Mouse (Mus musculus) kidney, adult 2 months (tissue): ENCODE data around the gene Rhoj. TPM values are rescaled to one million over a fixed set of nuclear protein-coding genes. Genes with fewer than 3 reads are reported as not detected.

Experiments used
- DNase-seq: peaks from one replicate; pipeline ENCODE4 v3.0.0; 2021
- H3K27ac ChIP-seq: fragments of 200-500 bp; 2 replicates; pipeline ENCODE4 v1.5.1; 2012; ENCODE audit warnings: low read depth, low read length, control low read depth, inconsistent platforms; ENCODE audit not compliant: insufficient read depth
- H3K27me3 ChIP-seq: fragments of 200-500 bp; replicated peaks from 2 replicates; pipeline ENCODE4 v1.6.1; 2012; ENCODE audit warnings: mild to moderate bottlenecking, moderate library complexity, low read length, inconsistent platforms; ENCODE audit not compliant: control insufficient read depth, insufficient read depth
- H3K36me3 ChIP-seq: fragments of 200-500 bp; 2 replicates; pipeline ENCODE4 v1.6.1; 2012; ENCODE audit warnings: mild to moderate bottlenecking, moderate library complexity, low read length, inconsistent platforms; ENCODE audit not compliant: control insufficient read depth, insufficient read depth
- H3K4me1 ChIP-seq: fragments of 200-500 bp; 2 replicates; pipeline ENCODE4 v1.6.1; 2011; ENCODE audit warnings: low read length; ENCODE audit not compliant: control insufficient read depth, insufficient read depth
- H3K4me3 ChIP-seq: fragments of 200-500 bp; 2 replicates; pipeline ENCODE4 v1.5.1; 2011; ENCODE audit warnings: mild to moderate bottlenecking, low read depth, low read length, control low read depth; ENCODE audit not compliant: insufficient read depth
- CTCF ChIP-seq: fragments of 200-500 bp; conservative IDR thresholded peaks from 2 replicates; pipeline ENCODE4 v1.5.1; 2011; ENCODE audit warnings: low read depth, mild to moderate bottlenecking, control low read depth, low read length, moderate library complexity, mixed read lengths; ENCODE audit not compliant: insufficient read depth, insufficient read length
- POLR2A ChIP-seq: fragments of 200-500 bp; IDR thresholded peaks from one replicate; pipeline ENCODE4 v1.6.1; 2011; ENCODE audit warnings: low read depth, low read length, control low read depth
- WGBS: fragments of 180-500 bp; shearing (Covaris S2); methylation state at CpG from one replicate; pipeline ENCODE4 v1.1.7; 2018; 5-methylcytosine and 5-hydroxymethylcytosine counted together
- polyA plus RNA-seq: library from polyadenylated mRNA; depleted of rRNA; stranded (reverse); fragments of >200 nt; gene quantifications from 2 replicates; pipeline ENCODE4 v1.2.3, GENCODE M21; 2012

Rhoj gene
- polyA plus RNA-seq, 1 experiment, result 21.7 TPM

DNA sequence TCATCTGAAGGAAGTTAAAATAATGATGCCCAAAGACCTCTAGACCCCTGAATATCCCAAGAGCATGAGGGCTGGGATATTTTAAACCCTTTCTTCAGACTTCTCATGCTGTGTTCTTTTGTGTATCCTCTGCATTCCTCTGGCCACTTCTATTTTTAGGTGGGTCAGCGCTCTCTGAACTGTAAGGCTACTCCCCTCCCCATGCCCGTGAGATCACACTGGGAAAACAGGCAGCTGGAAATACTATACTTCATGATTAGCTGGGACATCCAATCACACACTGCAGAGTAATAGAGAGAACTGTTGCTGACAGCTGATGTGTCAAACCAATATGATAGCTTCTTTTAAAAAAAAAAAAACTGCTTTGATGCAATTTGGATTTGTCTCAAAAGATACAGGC, 51.4 kb downstream of the Rhoj start:
- WGBS, result 28% methylated on average over 2 of the region's 2 CpGs
- TF ChIP-seq CTCF (no peak), POLR2A (no peak)

DNA sequence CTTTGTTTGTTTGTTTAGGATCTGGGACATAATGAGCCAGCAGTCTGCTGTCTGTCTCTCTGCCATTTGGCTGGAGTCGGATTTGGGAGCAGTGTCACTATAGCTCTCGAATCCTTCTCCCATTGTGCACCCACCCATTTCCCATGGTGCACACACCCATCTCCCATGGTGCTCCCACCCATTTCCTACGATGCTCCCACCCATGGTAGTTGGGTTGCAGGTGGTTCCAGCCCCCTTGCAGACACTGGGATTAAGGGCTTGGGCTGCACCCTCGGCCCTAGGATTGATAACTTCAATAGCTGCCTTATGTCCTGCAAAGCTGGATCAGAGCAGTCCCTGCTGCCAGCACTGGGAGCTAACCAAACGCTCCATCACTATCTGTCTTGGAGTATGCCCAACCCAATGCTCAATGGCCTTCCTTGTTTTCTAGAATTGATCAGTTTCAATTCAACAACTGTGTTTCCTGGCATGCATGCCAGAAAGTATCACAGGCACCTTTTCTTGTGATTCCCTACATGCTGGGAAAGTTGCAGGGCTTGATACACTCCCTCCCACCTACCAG, 51.9 kb downstream of the Rhoj start:
- 46% methylated on average over 5 of the region's 5 CpGs for WGBS
- H3K27ac ChIP-seq, result no peak overlapping the region
- 0 out of 2 replicates have a peak, but pooled peaks cover 2% of the 10 kb centered on the region for H3K4me1 ChIP-seq
- no peaks in the 10 kb centered on the region for H3K27me3 ChIP-seq
- no peak for TF ChIP-seq POLR2A
- TF ChIP-seq CTCF, result no peak
- H3K4me3 ChIP-seq, result no peak overlapping the region
- no peaks in the 10 kb centered on the region for H3K36me3 ChIP-seq
- no peak for DNase-seq

More for the DNA sequence above, 51.4 kb downstream of the Rhoj start:
- Histone ChIP-seq H3K27me3 (no peaks in the 10 kb centered on the region), H3K27ac (no peak overlapping the region), H3K36me3 (no peaks in the 10 kb centered on the region), H3K4me1 (0 out of 2 replicates have a peak, but pooled peaks cover 2% of the 10 kb centered on the region), H3K4me3 (no peak overlapping the region)
- DNase-seq, result no peak

DNA sequence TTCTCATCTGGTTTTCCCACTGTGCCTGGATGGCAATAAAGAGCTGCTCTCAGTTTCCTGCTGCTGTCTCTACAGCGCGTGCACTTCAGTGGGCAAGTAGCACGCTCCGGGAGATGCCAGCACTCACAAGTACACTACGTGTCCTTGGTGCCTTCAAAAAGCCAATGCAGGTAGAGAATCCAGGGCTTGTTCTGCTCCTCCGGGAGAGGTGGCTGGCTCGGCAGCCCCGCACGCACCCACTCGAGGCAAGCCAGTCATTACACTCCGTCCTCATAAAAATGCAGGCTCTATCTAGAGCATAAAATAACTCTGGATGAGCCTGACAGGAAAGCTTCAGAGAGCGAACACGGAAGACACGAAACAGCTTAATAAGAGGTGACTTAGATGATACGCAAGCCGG, 54.3 kb downstream of the Rhoj start:
- no peak for TF ChIP-seq CTCF
- TF ChIP-seq POLR2A, result no peak
- H3K36me3 ChIP-seq, result no peaks in the 10 kb centered on the region
- H3K27me3 ChIP-seq, result no peaks in the 10 kb centered on the region
- no peak overlapping the region for H3K27ac ChIP-seq
- H3K4me1 ChIP-seq, result peaks cover 2% of the 10 kb centered on the region; the same call in 1 of the 2 replicates
- no peak overlapping the region for H3K4me3 ChIP-seq
- 91% methylated on average over 16 of the region's 16 CpGs for WGBS
- no peak for DNase-seq

GRCm38 (mm10) chr12:75364416-75364815, 56.3 kb downstream of the Rhoj start:
- Histone ChIP-seq H3K27ac (no peak overlapping the region), H3K4me1 (no peaks in the 10 kb centered on the region; the same call in 1 of the 2 replicates), H3K36me3 (no peaks in the 10 kb centered on the region), H3K4me3 (no peak overlapping the region), H3K27me3 (no peaks in the 10 kb centered on the region)
- no peak for TF ChIP-seq POLR2A
- no peak for TF ChIP-seq CTCF
- 97% methylated on average over 4 of the region's 4 CpGs for WGBS
- no peak for DNase-seq

GRCm38 (mm10) chr12:75365621-75366124, 57.6 kb downstream of the Rhoj start:
- no peak for TF ChIP-seq POLR2A
- no peak for TF ChIP-seq CTCF
- Histone ChIP-seq H3K4me1 (no peaks in the 10 kb centered on the region; the same call in 1 of the 2 replicates), H3K4me3 (no peak overlapping the region), H3K36me3 (no peaks in the 10 kb centered on the region), H3K27ac (no peak overlapping the region), H3K27me3 (no peaks in the 10 kb centered on the region)
- WGBS, result 72% methylated on average over 14 of the region's 14 CpGs
- DNase-seq, result no peak

GRCm38 (mm10) chr12:75367371-75367770, 59.2 kb downstream of the Rhoj start:
- 54% methylated on average over 6 of the region's 6 CpGs for WGBS
- H3K27ac ChIP-seq, result no peak overlapping the region

DNA sequence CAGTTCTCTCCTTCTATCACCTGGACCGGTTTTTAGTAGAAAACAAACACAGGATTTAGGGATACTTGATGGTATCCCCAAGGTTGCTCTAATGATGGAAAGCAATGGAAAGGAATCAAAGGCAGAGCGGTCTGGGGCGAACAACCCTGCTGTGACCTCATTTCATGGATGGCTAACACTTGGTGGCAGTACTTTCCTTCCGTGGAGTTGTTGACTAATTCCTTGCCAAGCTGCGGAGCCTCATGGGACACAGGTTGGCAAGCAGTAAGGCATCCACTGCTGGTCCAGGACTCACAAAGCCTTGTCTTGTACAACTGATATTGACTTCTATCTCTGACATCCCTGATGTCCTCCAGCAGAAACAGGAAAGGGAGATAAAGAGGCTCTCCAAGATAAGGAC, 60.4 kb downstream of the Rhoj start:
- 35% methylated on average over 5 of the region's 5 CpGs for WGBS
- no peaks in the 10 kb centered on the region for H3K27me3 ChIP-seq
- no peaks in the 10 kb centered on the region; the same call in 1 of the 2 replicates for H3K4me1 ChIP-seq
- no peak overlapping the region; the same call in 1 of the 2 replicates for H3K27ac ChIP-seq
- TF ChIP-seq CTCF (no peak), POLR2A (no peak)
- H3K4me3 ChIP-seq, result no peak overlapping the region
- no peaks in the 10 kb centered on the region for H3K36me3 ChIP-seq
- peak; percentile 16 for DNase-seq

More at GRCm38 (mm10) chr12:75367371-75367770, 59.2 kb downstream of the Rhoj start:
- TF ChIP-seq POLR2A, result no peak
- TF ChIP-seq CTCF, result no peak
- no peaks in the 10 kb centered on the region; the same call in 1 of the 2 replicates for H3K4me1 ChIP-seq
- no peaks in the 10 kb centered on the region for H3K36me3 ChIP-seq
- H3K27me3 ChIP-seq, result no peaks in the 10 kb centered on the region
- H3K4me3 ChIP-seq, result no peak overlapping the region
- no peak for DNase-seq
